Mouse (Mus musculus) ES-E14 (cell line): ENCODE measurements around the gene Ugt2b36.

Experiments
- CHD2 ChIP-seq: IDR thresholded peaks from 2 replicates; pipeline ENCODE4 v1.6.1; 2014; ENCODE audit warnings: mild to moderate bottlenecking, low read depth, low read length, inconsistent platforms
- HCFC1 ChIP-seq: IDR thresholded peaks from 2 replicates; pipeline ENCODE4 v1.6.1; 2012; ENCODE audit warnings: low read length, inconsistent platforms, borderline replicate concordance; ENCODE audit not compliant: insufficient read depth
- ZC3H11A ChIP-seq: IDR thresholded peaks from 2 replicates; pipeline ENCODE4 v1.6.1; 2012; ENCODE audit warnings: low read depth, mild to moderate bottlenecking, inconsistent platforms, low read length, borderline replicate concordance
- ZNF384 ChIP-seq: IDR thresholded peaks from 2 replicates; pipeline ENCODE4 v1.6.1; 2012; ENCODE audit warnings: low read depth, low read length, inconsistent platforms

- TF ChIP-seq ZNF384 (no peak), ZC3H11A (no peak), CHD2 (no peak), HCFC1 (no peak)
Measured at GRCm38 (mm10) chr5:87086269-87086668, 6.1 kb downstream of the Ugt2b36 start.
